Mouse (Mus musculus): ENCODE results near the gene Gm49352.
"Not testable (repeated sequence)": the region's sequence is repeated elsewhere in the genome, so short reads cannot be mapped to it uniquely, and the experiment has no call there.

The Gm49352 gene

GRCm38 (mm10) chr13:61568074-61568473 lies at the start of gene Gm49352:
Gene Gm49352, minus strand, starts transcription at chr13:61568174.
- not testable (repeated sequence) for DNase-seq

- DNase-seq = no peak
Measured at GRCm38 (mm10) chr13:61570027-61570426, 2.1 kb upstream of the Gm49352 start, which contains the start of gene Cts3. Gene Cts3, minus strand, starts transcription at chr13:61570127.

- DNase-seq = peak; percentile 61
Measured at GRCm38 (mm10) chr13:61541631-61542030, 26.3 kb downstream of the Gm49352 start, which contains the start of gene Ctsm. Gene Ctsm, minus strand, starts transcription at chr13:61541839.

Data from kidney, adult 11 months (tissue).